Mouse (Mus musculus) lung, postnatal 0 days (tissue): ENCODE data around the gene Olfr1230.

ENCODE experiments used
- CTCF ChIP-seq: IDR thresholded peaks from 2 replicates; pipeline ENCODE4 v1.5.1; 2016; ENCODE audit warnings: antibody characterized with exemption, mild to moderate bottlenecking
- EP300 ChIP-seq: IDR thresholded peaks from 2 replicates; pipeline ENCODE4 v1.6.1; 2016; ENCODE audit warnings: antibody characterized with exemption, mild to moderate bottlenecking, control low read depth

GRCm38 (mm10) chr2:89253962-89254361 is 43.1 kb downstream of the Olfr1230 start, which contains the start of gene Olfr1228:
- TF ChIP-seq CTCF (no peak), EP300 (no peak)
